13 mouse cellular contexts compared by ENCODE assay signal in genomic region chr15:7974368-7974767, GRCm38 (mm10).
DNase-seq lines count a peak whose midpoint lies in the region; ATAC-seq lines count a peak whose summit lies in the region.
"Had no signal": no experiment of that assay in that cellular context is flagged by ENCODE, and none has a peak within 500 bp of the region (broad histone marks: within the 10 kb centered on the region; RNA-seq: fewer than 3 reads in every experiment).

No protein-coding gene starts in this region.

- no peaks in the 10 kb centered on the region for H3K4me1 ChIP-seq in liver, embryonic 12.5 days
- H3K4me1 ChIP-seq in embryonic facial prominence, embryonic 10.5 days = no peaks in the 10 kb centered on the region
- H3K4me1 ChIP-seq: heart, embryonic 13.5 days had no signal

- peaks cover 7% of the 10 kb centered on the region for H3K36me3 ChIP-seq in liver, embryonic 12.5 days
- peaks cover 8% of the 10 kb centered on the region for H3K36me3 ChIP-seq in embryonic facial prominence, embryonic 10.5 days (replicated peaks)

- no peaks in the 10 kb centered on the region for H3K9me3 ChIP-seq in liver, embryonic 12.5 days (replicated peaks)
- no peaks in the 10 kb centered on the region; the same call in 1 of the 2 replicates for H3K9me3 ChIP-seq in embryonic facial prominence, embryonic 10.5 days
- H3K9me3 ChIP-seq: megakaryocyte, embryonic 14.5 days had no signal

- no peak overlapping the region for H3K9ac ChIP-seq in liver, embryonic 12.5 days
- H3K9ac ChIP-seq: heart, embryonic 13.5 days had no signal

- ATAC-seq in liver, embryonic 12.5 days = no peak
- peak; percentile 78 for ATAC-seq in megakaryocyte progenitor cell, adult 5-6 weeks (replicated peaks; ENCODE audit: poor library complexity)

- WGBS in liver, embryonic 12.5 days (ENCODE audit: insufficient replicate concordance) = 79% methylated on average over 8 of the region's 8 CpGs
- whole genome bisulfite sequencing in embryonic facial prominence, embryonic 10.5 days = 88% methylated on average over 8 of the region's 8 CpGs

- H3K27ac ChIP-seq in liver, embryonic 12.5 days = no peak overlapping the region
- H3K27ac ChIP-seq in embryonic facial prominence, embryonic 10.5 days (replicated peaks) = no peak overlapping the region
- H3K27ac ChIP-seq: heart, embryonic 13.5 days had no signal

- no peak overlapping the region for H3K4me2 ChIP-seq in liver, embryonic 12.5 days
- H3K4me2 ChIP-seq: heart, embryonic 13.5 days had no signal

- no peak overlapping the region for H3K4me3 ChIP-seq in liver, embryonic 12.5 days
- H3K4me3 ChIP-seq in embryonic facial prominence, embryonic 10.5 days = no peak overlapping the region
- H3K4me3 ChIP-seq: heart, embryonic 13.5 days; megakaryocyte, embryonic 14.5 days had no signal

- H3K27me3 ChIP-seq in liver, embryonic 12.5 days (replicated peaks) = no peaks in the 10 kb centered on the region
- no peaks in the 10 kb centered on the region for H3K27me3 ChIP-seq in embryonic facial prominence, embryonic 10.5 days (replicated peaks; ENCODE audit: low read depth, poor library complexity, severe bottlenecking)
- H3K27me3 ChIP-seq: heart, embryonic 13.5 days; megakaryocyte, embryonic 14.5 days had no signal

- DNase-seq in liver (peak; percentile 24), ES-CJ7 (ENCODE audit: low read depth, low spot score) (peak; percentile 65), R1 (ENCODE audit: low read depth, low spot score) (peak; percentile 72), MN1 (ENCODE audit: low spot score) (no peak)
- DNase-seq in embryonic facial prominence, embryonic 10.5 days (ENCODE audit: low spot score) = no peak
- DNase-seq: adrenal gland, postnatal 14 days; embryo, embryonic 11 days; kidney, adult 18-20 months; spleen, adult 18-20 months had no signal

Comparison
In these comparisons a context has a peak if more than half of its experiments do, and no peak if none do; other contexts are left out.
1. DNase-seq: peak in liver (single experiment), ES-CJ7 (single experiment) and R1 (single experiment); none in MN1 (single experiment) and embryonic facial prominence, embryonic 10.5 days (single experiment).